ENCODE assay signal across 1 mouse cellular context in genomic region chr17:35996949-35997348, GRCm38 (mm10).
TF ChIP-seq lines count a peak whose summit lies in the region.

No protein-coding gene starts in this region.

TF ChIP-seq in CH12.LX, 34 proteins besides CTCF, POLR2A, EP300 and RAD21 (continued from another document):
- no peak for TF ChIP-seq KAT2A (IDR thresholded peaks at IDR 0.05; ENCODE audit: insufficient replicate concordance, low read length)
- no peak for TF ChIP-seq TCF12 (IDR thresholded peaks at IDR 0.05; ENCODE audit: low read depth, low read length)
- TF ChIP-seq NRF1 (IDR thresholded peaks at IDR 0.05; ENCODE audit: low read depth, low read length) = no peak
- peak; percentile 48; the same call in 1 of the 2 replicates for TF ChIP-seq BHLHE40 (IDR thresholded peaks at IDR 0.05; ENCODE audit: low read depth, low read length)
- TF ChIP-seq GABPA (IDR thresholded peaks at IDR 0.05; ENCODE audit: insufficient replicate concordance, low read depth, low read length) = no peak
- TF ChIP-seq HCFC1 (IDR thresholded peaks at IDR 0.05; ENCODE audit: low read depth, low read length) = no peak; the same call in 1 of the 2 replicates
- peak; percentile 50; the same call in 1 of the 2 replicates for TF ChIP-seq IRF4 (IDR thresholded peaks at IDR 0.05; ENCODE audit: low read depth, low read length)
- TF ChIP-seq RCOR1 (conservative IDR thresholded peaks at IDR 0.05; ENCODE audit: low read depth, low read length) = no peak
- peak; percentile 15; the same call in 1 of the 2 replicates for TF ChIP-seq MXI1 (IDR thresholded peaks at IDR 0.05; ENCODE audit: low read depth, low read length)
- TF ChIP-seq USF1 (IDR thresholded peaks at IDR 0.05; ENCODE audit: low read depth, low read length) = no peak
- TF ChIP-seq SMC3 (IDR thresholded peaks at IDR 0.05; ENCODE audit: low read depth, low read length) = peak; percentile 96
- TF ChIP-seq UBTF (IDR thresholded peaks at IDR 0.05; ENCODE audit: low read depth, low read length) = no peak
- no peak for TF ChIP-seq PAX5 (IDR thresholded peaks at IDR 0.05; ENCODE audit: low read length)
- 0 out of 2 replicates have a peak, but pooled peaks have one; percentile 23 for TF ChIP-seq MYC (IDR thresholded peaks at IDR 0.05; ENCODE audit: low read depth, low read length)
- TF ChIP-seq TBP (conservative IDR thresholded peaks at IDR 0.05; ENCODE audit: low read depth, low read length) = no peak
- TF ChIP-seq MEF2A (IDR thresholded peaks at IDR 0.05; ENCODE audit: borderline replicate concordance, low read depth, low read length) = peak; percentile 60; the same call in 1 of the 2 replicates
- peak; percentile 86 for TF ChIP-seq ZC3H11A (IDR thresholded peaks at IDR 0.05; ENCODE audit: low read depth, low read length)
